Mouse (Mus musculus): ENCODE measurements around the gene Gm20890.
"Not testable (repeated sequence)": the region's sequence is repeated elsewhere in the genome, so short reads cannot be mapped to it uniquely, and the experiment has no call there.

Gene Gm20890

DNA sequence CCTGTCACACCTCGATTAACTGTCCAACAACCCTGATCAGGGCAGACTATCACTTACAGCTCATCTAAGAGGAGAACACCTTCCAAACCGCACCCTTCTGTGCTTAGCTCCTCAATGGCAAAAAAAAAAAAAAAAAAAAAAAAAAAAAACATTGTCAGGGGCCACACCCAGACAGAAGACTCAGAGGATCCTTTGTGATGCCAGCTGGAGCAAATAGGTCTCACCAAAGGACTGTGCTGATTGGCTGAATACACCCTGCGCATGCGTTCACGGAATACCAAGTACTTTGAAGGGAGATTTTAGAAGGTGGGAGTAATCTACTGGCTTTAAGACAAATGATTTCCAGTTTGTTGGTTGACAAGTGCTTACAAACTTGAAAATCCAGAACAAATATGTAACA is at the start of gene Gm20890:
Gene Gm20890 (minus strand): TSS at position 101 of the 400 bp plus-strand sequence.
- DNase-seq (ENCODE audit: low read depth), result not testable (repeated sequence)
